Mouse (Mus musculus) gastrocnemius, postnatal 36 days (tissue): ENCODE results near the gene 4930404N11Rik. TPM values are rescaled to one million over a fixed set of nuclear protein-coding genes. Genes with fewer than 3 reads are reported as not detected.

ENCODE experiments used
- DNase-seq, 2 experiments: peaks; one replicate each; pipeline ENCODE4 v3.0.0; 2022
- intact Hi-C: fragments of 180-260 bp; cut with DNase I; formaldehyde crosslinking; loops from one replicate; pipeline ENCODE4 v1.15.1; 2025
- total RNA-seq, 2 experiments: library from RNA; stranded (reverse); gene quantifications; 2 replicates each; pipeline ENCODE4 v1.2.3; 2021

4930404N11Rik gene
- total RNA-seq, 2 experiments from 2014 or later: 0.37 to 0.41 TPM

GRCm38 (mm10) chr10:81335393-81336340 lies 29.9 kb downstream of the 4930404N11Rik start:
- no peak for DNase-seq
- intact Hi-C loops: no loop called here

DNA sequence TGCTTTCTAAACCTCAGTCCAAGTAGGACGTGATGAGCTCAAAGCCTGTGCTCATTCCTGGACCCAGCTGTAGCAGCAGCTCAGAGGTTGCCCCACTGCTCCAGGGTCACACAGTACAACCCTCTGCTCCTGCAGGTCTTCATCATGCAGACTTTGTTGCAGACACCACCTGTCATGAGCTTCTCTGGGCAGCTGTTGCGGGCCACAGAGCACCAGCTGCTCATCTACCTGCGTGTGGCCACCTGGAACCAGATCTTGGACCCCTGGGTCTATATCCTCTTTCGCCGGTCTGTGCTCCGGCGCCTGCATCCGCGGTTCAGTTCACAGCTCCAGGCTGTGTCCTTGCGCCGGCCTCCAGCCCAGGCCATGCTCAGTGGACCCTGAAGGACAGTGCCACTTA lies 31.3 kb downstream of the 4930404N11Rik start:
- intact Hi-C loops: no loop called here
- no peak for DNase-seq

DNA sequence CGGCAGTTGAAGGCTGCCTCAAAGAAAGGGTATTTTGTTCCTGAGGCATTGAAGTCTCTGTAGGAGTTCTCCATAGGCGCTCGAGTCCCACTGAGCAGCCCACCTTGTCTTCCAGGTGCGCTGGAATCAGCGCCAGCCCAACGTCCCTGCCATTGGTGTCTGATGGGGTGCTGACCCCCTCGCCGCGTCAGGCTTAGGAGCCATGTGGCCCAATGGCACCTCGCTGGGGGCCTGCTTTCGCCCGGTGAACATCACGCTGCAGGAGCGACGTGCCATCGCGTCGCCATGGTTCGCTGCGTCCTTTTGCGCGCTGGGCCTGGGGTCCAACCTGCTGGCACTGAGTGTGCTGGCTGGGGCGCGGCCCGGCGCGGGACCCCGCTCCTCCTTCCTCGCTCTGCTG lies 33.3 kb downstream of the 4930404N11Rik start:
- intact Hi-C loops: no loop called here
- no peak for DNase-seq

DNA sequence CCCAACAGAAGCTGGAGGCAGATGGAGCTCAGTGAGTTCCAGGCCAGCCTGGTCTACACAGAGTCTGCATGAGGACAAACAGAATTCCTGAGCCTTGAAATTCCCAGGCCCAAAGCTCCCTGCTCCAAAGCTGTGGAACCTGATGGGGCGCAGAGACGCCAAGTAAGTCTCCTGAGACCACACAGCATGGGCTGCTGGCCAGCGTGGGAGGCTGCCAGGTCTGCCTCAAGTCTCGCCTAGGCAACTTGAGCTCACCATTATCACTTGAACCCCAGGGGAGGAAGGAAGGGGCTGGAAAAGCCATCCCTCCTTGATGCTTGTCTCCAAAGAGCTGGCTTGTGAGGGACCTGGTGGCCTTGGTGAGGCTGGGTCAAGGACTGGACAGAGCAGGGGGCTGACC lies 35.6 kb downstream of the 4930404N11Rik start:
- DNase-seq: peak in 1 of 2 experiments; percentile 68
- intact Hi-C loops: no loop called here

GRCm38 (mm10) chr10:81329194-81329975 lies 36.2 kb downstream of the 4930404N11Rik start:
- intact Hi-C loops: no loop called here
- no peak for DNase-seq

DNA sequence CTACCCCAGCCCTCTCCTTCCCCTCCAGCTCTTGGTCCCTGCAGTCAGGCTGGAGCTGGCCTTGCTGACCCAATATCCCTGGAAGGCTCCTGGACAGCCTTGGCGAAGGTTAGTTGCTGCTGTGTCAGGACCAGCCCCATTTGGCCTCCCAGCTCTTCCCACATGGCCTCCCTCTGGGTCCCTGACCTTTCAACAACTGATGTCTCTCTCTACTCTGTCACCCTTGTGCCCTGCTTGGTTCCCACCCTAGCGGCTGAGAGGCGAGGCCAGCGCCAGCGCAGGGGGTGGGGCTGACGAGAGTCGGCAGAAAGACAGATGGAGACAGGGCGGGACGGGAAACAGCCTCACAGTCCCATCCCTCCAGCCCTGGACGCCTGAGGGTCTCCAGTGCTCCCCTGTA lies 37.2 kb downstream of the 4930404N11Rik start, which contains the start of gene Tbxa2r:
Gene Tbxa2r (plus strand): TSS at position 346 of the 400 bp plus-strand sequence.
- intact Hi-C loops: no loop called here
- peak in 1 of 2 experiments; percentile 44 for DNase-seq

DNA sequence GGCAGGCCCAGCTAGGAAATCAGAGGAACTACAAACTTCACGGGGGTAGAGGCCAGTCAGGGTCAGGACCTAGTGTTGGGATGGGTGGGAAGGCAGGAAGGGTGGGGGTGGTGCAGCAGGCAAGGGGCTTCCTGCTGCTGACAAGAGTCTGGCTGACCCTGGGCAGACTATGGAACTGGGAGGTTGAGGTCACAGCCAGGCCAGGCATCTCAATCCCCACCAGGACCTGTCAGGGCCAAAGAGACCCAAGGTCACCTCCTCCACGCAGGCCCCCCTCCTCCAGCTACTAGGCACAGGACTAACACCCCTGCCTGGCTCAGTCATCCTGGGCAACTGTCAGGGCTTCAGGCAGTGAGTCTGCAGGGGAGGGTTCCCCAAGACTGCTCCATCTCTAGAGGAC lies 37.7 kb downstream of the 4930404N11Rik start:
- DNase-seq: no peak
- intact Hi-C loops: no loop called here

DNA sequence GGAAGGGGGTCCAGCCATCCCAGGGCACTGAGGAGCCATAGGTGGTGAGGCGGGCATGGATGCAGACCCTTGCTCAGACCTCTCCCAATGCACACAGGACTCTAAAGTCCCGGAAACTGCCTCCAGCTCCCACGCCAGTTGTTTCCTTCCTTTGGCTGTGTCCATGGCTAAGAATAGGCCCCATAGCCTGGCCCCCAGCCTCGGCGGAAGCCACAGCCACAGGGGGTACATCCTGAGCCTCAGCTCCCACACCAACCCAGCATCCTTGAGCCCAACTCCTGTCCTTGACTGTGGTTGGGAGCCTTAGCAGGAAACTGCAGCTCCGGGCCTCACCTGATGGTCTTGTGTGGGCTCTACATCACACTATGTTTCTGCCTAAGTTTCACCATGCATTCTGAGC lies 38.8 kb downstream of the 4930404N11Rik start:
- intact Hi-C loops: no loop called here
- DNase-seq: no peak

DNA sequence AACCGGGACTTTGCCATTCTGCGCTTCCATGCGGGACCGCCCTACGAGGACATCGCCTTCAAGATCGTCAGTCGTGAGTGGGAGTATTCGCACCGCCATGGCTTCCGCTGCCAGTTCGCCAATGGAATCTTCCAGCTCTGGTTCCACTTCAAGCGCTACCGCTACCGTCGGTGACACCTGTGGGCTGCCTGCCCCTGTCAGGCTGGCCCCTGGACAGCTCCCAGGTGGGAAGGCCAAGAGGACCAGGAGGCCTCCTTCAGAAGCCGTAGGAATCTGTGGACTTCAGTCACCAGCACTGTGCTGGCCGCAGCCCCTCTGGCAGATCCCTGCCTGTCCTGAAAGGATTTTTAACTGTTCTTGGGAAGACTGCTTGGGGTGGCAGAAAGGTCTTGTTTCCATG lies 39.8 kb downstream of the 4930404N11Rik start:
- no peak for DNase-seq
- intact Hi-C loops: no loop called here

GRCm38 (mm10) chr10:81325176-81325575 lies 40.4 kb downstream of the 4930404N11Rik start:
- intact Hi-C loops: no loop called here
- DNase-seq: no peak

DNA sequence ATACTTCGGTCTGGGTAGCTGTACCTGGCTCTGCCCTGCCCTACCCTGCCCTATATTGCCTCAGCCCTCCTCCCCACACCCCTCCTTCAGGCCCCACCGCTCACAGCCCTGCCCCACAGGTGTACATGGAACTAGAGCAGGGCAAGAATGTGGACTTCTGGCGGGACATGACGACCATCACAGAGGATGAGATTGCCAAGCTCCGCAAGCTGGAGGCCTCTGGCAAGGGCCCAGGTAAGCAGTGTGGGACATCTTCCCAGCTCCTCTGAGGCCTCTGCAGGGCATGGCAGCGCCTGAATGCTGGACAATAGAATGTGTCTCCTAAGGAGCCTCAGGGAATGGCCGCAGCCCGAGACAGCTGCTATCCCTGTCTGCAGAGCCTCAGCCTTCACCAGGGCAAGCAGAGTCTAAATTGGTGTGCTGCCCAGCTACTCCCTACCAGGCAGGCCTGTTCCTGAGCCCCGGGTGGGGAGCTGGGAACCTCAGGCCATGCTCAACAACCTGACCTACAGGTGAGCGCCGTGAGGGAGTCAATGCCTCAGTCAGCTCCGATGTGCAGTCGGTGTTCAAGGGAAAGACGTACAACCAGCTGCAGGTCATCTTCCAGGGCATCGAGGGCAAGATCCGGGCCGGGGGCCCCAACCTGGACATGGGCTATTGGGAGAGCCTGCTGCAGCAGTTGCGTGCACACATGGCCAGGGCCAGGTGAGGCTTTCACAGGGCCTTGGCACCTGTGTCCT lies 41.7 kb downstream of the 4930404N11Rik start:
- intact Hi-C loops: no loop called here
- no peak for DNase-seq

GRCm38 (mm10) chr10:81323141-81323775 lies 42.4 kb downstream of the 4930404N11Rik start:
- DNase-seq: no peak
- intact Hi-C loops: no loop called here

- no peak for DNase-seq
- intact Hi-C loops: no loop called here
Measured at GRCm38 (mm10) chr10:81322444-81322843, 43.2 kb downstream of the 4930404N11Rik start.

- DNase-seq: no peak
- intact Hi-C loops: loop anchor here (2.0 kb wide), 1 partner anchor 29 kb away; the partner anchor contains the start of gene Pip5k1c
Measured at GRCm38 (mm10) chr10:81321436-81321835, 44.2 kb downstream of the 4930404N11Rik start.

- peak; percentile 95 to 99 for DNase-seq
- intact Hi-C loops: loop anchor here (2.0 kb wide), 1 partner anchor 28 kb away; the partner anchor contains the start of gene Pip5k1c
Measured at GRCm38 (mm10) chr10:81320550-81321347, 44.9 kb downstream of the 4930404N11Rik start, which contains the start of gene Cactin. Cactin (plus strand) TSS chr10:81321103.

- peak; percentile 90 to 94 for DNase-seq
- intact Hi-C loops: loop anchor here (2.0 kb wide), 1 partner anchor 27 kb away; the partner anchor contains the start of gene Pip5k1c
Measured at GRCm38 (mm10) chr10:81319741-81320549, 45.7 kb downstream of the 4930404N11Rik start.

- intact Hi-C loops: no loop called here
- no peak for DNase-seq
Measured at GRCm38 (mm10) chr10:81319330-81319699, 46.3 kb downstream of the 4930404N11Rik start.
